Mouse (Mus musculus): ENCODE data around the gene Rab37. TPM values are rescaled to one million over a fixed set of nuclear protein-coding genes. Genes with fewer than 3 reads are reported as not detected.

Gene Rab37
- polyA plus RNA-seq, 1 experiment from 2014 or later, result 1.8 TPM

- 73% methylated on average over 6 of the region's 6 CpGs for WGBS
- no peak for ATAC-seq (ENCODE audit: insufficient number of reproducible peaks, low FRiP score)
Measured at GRCm38 (mm10) chr11:115179881-115180280, 88.7 kb downstream of the Rab37 start.

DNA sequence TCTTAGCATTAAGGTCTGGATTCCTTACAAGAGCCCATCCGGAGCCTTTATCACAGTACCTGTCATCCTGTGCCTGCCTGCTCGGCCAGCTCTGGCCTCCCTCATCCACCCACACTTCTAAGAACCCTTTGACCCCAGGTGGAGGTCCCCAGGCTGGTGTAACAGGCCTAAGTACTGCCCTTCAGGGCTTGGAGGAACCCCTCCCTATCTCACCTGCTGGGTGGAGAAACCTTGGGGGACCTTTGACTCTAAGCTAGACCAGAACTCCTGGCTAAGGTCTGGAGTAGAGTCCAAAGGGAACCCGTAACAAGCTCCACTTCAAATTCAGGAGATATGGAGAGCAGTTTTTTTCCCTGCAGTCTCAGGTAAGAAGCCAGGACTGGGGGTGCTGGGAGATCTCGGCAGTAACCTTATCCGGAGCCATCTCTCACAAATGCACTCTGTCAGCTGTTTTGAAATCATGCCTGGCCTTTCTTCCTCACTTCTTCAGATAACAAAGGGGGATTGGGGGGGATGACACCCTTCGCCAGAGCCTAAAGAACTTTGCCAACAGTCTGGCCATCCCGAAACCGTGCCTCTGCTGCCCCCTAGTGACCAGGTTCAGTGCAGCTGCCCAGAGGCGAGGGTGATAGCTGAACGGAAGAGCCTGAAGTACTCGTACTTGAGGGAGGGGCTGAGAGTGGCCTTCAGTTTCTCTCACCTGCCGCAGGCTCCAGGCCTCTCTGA is 90.8 kb downstream of the Rab37 start:
- no peak for ATAC-seq (ENCODE audit: insufficient number of reproducible peaks, low FRiP score)
- Histone ChIP-seq H3K27ac (ENCODE audit: poor library complexity, severe bottlenecking) (no peak overlapping the region), H3K9me3 (replicated peaks) (no peaks in the 10 kb centered on the region), H3K4me3 (no peak overlapping the region), H3K4me1 (replicated peaks) (peaks cover 11% of the 10 kb centered on the region; the same call in 1 of the 2 replicates), H3K9ac (no peak overlapping the region), H3K27me3 (replicated peaks) (no peaks in the 10 kb centered on the region; the same call in 1 of the 2 replicates), H3K36me3 (no peaks in the 10 kb centered on the region), H3K4me2 (no peak overlapping the region)
- 16% methylated on average over 12 of the region's 12 CpGs for WGBS

More at GRCm38 (mm10) chr11:115179881-115180280, 88.7 kb downstream of the Rab37 start:
- H3K27ac ChIP-seq (ENCODE audit: poor library complexity, severe bottlenecking), result no peak overlapping the region
- peaks cover 18% of the 10 kb centered on the region for H3K4me1 ChIP-seq (replicated peaks)
- no peaks in the 10 kb centered on the region for H3K36me3 ChIP-seq
- no peak overlapping the region for H3K4me2 ChIP-seq
- H3K27me3 ChIP-seq (replicated peaks), result peaks cover 7% of the 10 kb centered on the region
- H3K9me3 ChIP-seq (replicated peaks), result no peaks in the 10 kb centered on the region
- no peak overlapping the region for H3K9ac ChIP-seq
- H3K4me3 ChIP-seq, result no peak overlapping the region

DNA sequence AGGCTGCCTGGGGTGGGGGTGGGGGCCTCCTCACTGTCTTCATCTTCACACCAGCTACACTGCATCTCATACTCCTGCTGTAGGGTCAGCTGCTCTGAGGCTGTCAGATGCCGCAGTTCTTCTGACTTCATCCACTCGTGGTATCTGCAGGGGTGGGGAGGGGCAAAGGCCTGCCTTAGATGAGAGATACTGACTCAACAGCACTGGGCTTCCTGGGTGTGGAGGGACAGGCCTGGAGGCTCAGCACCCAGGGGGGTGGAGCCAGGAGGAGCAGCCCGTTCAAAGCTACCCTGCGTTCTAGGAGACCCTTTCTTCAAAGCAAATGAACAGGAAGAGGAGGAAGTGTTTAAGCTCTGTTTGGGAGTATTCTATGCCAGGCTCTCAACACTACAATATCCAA is 93.7 kb downstream of the Rab37 start:
- Histone ChIP-seq H3K36me3 (peaks cover 7% of the 10 kb centered on the region), H3K27ac (ENCODE audit: poor library complexity, severe bottlenecking) (no peak overlapping the region), H3K4me1 (replicated peaks) (peaks cover 12% of the 10 kb centered on the region), H3K4me2 (no peak overlapping the region), H3K4me3 (no peak overlapping the region), H3K9me3 (replicated peaks) (no peaks in the 10 kb centered on the region), H3K27me3 (replicated peaks) (no peaks in the 10 kb centered on the region), H3K9ac (no peak overlapping the region)
- no peak for ATAC-seq (ENCODE audit: insufficient number of reproducible peaks, low FRiP score)
- 26% methylated on average over 4 of the region's 4 CpGs for WGBS

- Histone ChIP-seq H3K27me3 (replicated peaks) (no peaks in the 10 kb centered on the region), H3K9me3 (replicated peaks) (no peaks in the 10 kb centered on the region), H3K4me3 (peak within 1 kb of the TSS; percentile 79), H3K4me2 (peak within 1 kb of the TSS; percentile 97), H3K9ac (peak within 1 kb of the TSS; percentile 87), H3K27ac (ENCODE audit: poor library complexity, severe bottlenecking) (peak within 1 kb of the TSS; percentile 74), H3K4me1 (replicated peaks) (peaks cover 16% of the 10 kb centered on the region), H3K36me3 (peaks cover 20% of the 10 kb centered on the region)
- under 1% methylated on average over 39 of the region's 39 CpGs for WGBS
- ATAC-seq (ENCODE audit: insufficient number of reproducible peaks, low FRiP score), result peak; percentile 95
Measured at GRCm38 (mm10) chr11:115187224-115187639, 96.0 kb downstream of the Rab37 start, which contains the start of gene Tmem104. TSS of gene Tmem104 (plus strand) at chr11:115187487.

DNA sequence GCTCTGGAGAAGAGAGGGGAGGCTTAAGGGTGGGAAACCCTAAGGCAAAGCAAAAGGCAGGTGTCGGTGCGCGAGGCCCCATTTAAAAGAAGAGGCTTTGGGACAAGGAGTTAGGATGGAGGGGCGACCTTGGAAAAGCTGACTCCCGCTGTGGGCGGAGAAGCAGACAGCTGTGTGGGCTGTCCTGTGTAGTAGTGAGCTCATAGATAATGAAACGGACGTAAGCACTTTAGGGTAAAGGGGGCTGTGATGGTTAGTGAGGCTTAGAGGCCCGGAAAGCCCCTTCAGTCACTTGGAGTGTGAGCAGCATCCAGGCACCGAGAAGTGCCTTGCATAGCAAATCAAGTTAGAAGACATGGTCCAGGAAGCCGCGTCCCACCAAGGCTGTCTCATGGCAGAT is 96.5 kb downstream of the Rab37 start, which contains the start of gene Nat9:
Gene Nat9, minus strand, starts transcription at position 167 of the 400 bp plus-strand sequence.
- ATAC-seq (ENCODE audit: insufficient number of reproducible peaks, low FRiP score), result no peak
- 6% methylated on average over 12 of the region's 12 CpGs for WGBS

DNA sequence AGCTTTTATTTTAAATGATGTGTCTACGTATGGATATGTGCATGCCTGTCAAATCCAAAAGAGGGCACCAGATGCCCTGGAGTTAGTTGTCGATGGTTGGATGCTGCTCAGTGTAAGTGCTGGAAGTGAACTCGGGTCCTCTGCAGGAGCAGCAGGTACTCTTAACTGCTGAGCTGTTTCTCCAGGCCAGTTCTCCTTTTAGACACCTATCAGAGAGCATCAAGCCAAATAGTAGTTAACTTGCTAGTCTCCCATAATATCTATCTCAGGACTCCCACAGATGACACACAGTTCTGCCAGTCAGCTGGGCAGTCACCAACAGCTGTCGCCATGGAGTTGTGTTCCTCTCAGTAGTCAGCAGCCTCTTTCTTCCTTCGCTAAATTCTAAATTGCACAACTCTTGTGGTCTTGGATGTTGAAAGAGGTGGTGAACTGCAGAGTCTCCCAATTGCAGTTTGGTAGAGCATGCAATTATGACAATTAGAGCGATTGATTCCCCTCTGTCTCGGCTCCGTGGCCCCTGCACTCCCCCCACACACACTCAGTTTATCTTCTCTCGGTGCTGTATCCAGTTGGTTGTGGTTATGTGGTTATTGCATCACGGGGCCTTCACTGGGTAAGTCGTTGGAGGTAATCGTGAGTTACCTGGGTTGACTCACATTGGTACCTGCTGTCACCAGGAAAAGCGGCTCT is 97.5 kb downstream of the Rab37 start:
- no peaks in the 10 kb centered on the region for H3K27me3 ChIP-seq (replicated peaks)
- no peak for ATAC-seq (ENCODE audit: insufficient number of reproducible peaks, low FRiP score)
- no peak overlapping the region for H3K4me2 ChIP-seq

More for the DNA sequence above, 96.5 kb downstream of the Rab37 start, which contains the start of gene Nat9:
- Histone ChIP-seq H3K4me1 (replicated peaks) (peaks cover 17% of the 10 kb centered on the region), H3K36me3 (peaks cover 20% of the 10 kb centered on the region), H3K9me3 (replicated peaks) (no peaks in the 10 kb centered on the region), H3K4me3 (peak within 1 kb of the TSS; percentile 79), H3K27me3 (replicated peaks) (no peaks in the 10 kb centered on the region), H3K9ac (peak within 1 kb of the TSS; percentile 87), H3K27ac (ENCODE audit: poor library complexity, severe bottlenecking) (peak within 1 kb of the TSS; percentile 74), H3K4me2 (peak within 1 kb of the TSS; percentile 97)

DNA sequence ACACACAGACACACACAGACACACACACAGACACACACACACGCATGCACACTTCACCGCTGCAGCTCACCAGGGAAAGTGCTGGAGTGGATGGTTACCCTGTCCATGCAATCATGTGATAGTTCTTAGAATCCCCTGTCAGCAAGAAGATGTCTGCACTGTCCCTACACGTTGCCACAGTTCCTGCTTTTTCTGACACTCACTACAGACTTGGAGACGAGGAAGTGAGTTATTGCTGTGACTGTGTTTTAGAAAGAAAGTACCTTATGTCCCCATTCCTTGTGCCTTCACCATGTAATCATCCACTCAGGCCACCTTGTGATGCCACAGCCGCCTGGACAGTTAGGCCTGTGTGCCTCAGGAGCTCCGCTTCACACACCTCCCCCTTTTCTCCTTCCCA is 98.1 kb downstream of the Rab37 start:
- H3K4me2 ChIP-seq, result no peak overlapping the region
- H3K9me3 ChIP-seq (replicated peaks), result no peaks in the 10 kb centered on the region
- no peak overlapping the region for H3K9ac ChIP-seq
- peaks cover 20% of the 10 kb centered on the region for H3K36me3 ChIP-seq
- WGBS, result 86% methylated on average over 6 of the region's 6 CpGs
- H3K27me3 ChIP-seq (replicated peaks), result no peaks in the 10 kb centered on the region
- no peak overlapping the region for H3K4me3 ChIP-seq
- H3K27ac ChIP-seq (ENCODE audit: poor library complexity, severe bottlenecking), result no peak overlapping the region
- peaks cover 17% of the 10 kb centered on the region for H3K4me1 ChIP-seq (replicated peaks)
- ATAC-seq (ENCODE audit: insufficient number of reproducible peaks, low FRiP score), result no peak

More for the DNA sequence above, 97.5 kb downstream of the Rab37 start:
- Histone ChIP-seq H3K36me3 (peaks cover 20% of the 10 kb centered on the region), H3K4me1 (replicated peaks) (peaks cover 17% of the 10 kb centered on the region), H3K9me3 (replicated peaks) (no peaks in the 10 kb centered on the region), H3K4me3 (no peak overlapping the region), H3K9ac (no peak overlapping the region), H3K27ac (ENCODE audit: poor library complexity, severe bottlenecking) (no peak overlapping the region)
- 82% methylated on average over 13 of the region's 13 CpGs for WGBS

DNA sequence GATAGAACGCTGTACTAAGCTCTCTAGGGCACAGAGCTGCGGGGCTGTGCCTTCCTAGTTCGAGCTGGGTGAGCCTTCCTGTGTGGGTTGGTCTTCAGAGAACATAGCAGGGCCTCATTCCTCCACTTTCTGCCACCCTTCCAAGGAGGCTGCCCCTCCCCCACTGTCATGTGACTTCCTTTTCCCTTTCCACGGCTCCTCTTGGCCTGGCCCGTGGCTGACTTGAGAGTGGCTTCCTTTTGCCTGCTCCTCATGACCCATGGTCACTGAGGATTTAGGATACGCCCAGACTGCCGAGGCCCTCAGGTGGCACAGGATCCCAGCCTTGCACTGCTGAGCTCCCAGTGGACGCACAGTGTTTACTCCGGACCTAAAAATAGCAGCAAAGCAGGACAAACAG is 100.9 kb downstream of the Rab37 start:
- H3K4me2 ChIP-seq, result no peak overlapping the region; the same call in 1 of the 2 replicates

DNA sequence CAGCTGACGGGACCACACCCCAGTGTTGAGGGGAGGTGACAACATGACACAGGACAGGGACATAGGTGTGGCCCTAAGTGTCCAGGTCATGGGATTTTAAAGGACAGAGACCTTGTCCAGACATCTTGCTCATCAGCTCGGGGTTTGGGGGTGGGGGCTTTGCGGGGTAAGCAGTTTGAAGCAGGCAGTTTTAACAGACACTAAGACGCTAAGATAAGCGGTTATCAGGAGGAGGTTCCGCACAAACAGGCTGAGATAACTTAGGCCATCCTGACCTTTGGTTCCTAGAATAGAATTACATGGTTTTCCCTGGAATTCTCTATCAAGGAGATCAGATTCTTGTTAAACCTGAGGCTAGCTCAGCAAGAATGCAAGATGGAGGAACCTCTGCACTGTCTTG is 103.5 kb downstream of the Rab37 start:
- no peaks in the 10 kb centered on the region for H3K9me3 ChIP-seq (replicated peaks)
- H3K27ac ChIP-seq (ENCODE audit: poor library complexity, severe bottlenecking), result no peak overlapping the region
- no peak overlapping the region for H3K4me2 ChIP-seq
- no peak overlapping the region for H3K4me3 ChIP-seq
- no peak for ATAC-seq (ENCODE audit: insufficient number of reproducible peaks, low FRiP score)
- H3K9ac ChIP-seq, result no peak overlapping the region
- WGBS, result 39% methylated on average over 6 of the region's 6 CpGs
- peaks cover 22% of the 10 kb centered on the region; the same call in 1 of the 2 replicates for H3K36me3 ChIP-seq
- peaks cover 17% of the 10 kb centered on the region for H3K4me1 ChIP-seq (replicated peaks)
- no peaks in the 10 kb centered on the region for H3K27me3 ChIP-seq (replicated peaks)

More for the DNA sequence above, 100.9 kb downstream of the Rab37 start:
- Histone ChIP-seq H3K4me1 (replicated peaks) (peaks cover 24% of the 10 kb centered on the region), H3K9me3 (replicated peaks) (no peaks in the 10 kb centered on the region), H3K4me3 (no peak overlapping the region), H3K27ac (ENCODE audit: poor library complexity, severe bottlenecking) (no peak overlapping the region), H3K27me3 (replicated peaks) (no peaks in the 10 kb centered on the region), H3K36me3 (peaks cover 20% of the 10 kb centered on the region), H3K9ac (no peak overlapping the region)
- 0 out of 2 replicates have a peak, but pooled peaks have one; percentile 15 for ATAC-seq (ENCODE audit: insufficient number of reproducible peaks, low FRiP score)
- 32% methylated on average over 9 of the region's 9 CpGs for WGBS

GRCm38 (mm10) chr11:115195933-115196332 is 104.7 kb downstream of the Rab37 start:
- Histone ChIP-seq H3K4me1 (replicated peaks) (peaks cover 17% of the 10 kb centered on the region), H3K4me3 (no peak overlapping the region), H3K9me3 (replicated peaks) (no peaks in the 10 kb centered on the region), H3K27ac (ENCODE audit: poor library complexity, severe bottlenecking) (no peak overlapping the region), H3K9ac (no peak overlapping the region), H3K4me2 (no peak overlapping the region), H3K36me3 (peaks cover 22% of the 10 kb centered on the region; the same call in 1 of the 2 replicates), H3K27me3 (replicated peaks) (no peaks in the 10 kb centered on the region)
- no peak for ATAC-seq (ENCODE audit: insufficient number of reproducible peaks, low FRiP score)
- WGBS, result 8% methylated on average over 5 of the region's 5 CpGs

DNA sequence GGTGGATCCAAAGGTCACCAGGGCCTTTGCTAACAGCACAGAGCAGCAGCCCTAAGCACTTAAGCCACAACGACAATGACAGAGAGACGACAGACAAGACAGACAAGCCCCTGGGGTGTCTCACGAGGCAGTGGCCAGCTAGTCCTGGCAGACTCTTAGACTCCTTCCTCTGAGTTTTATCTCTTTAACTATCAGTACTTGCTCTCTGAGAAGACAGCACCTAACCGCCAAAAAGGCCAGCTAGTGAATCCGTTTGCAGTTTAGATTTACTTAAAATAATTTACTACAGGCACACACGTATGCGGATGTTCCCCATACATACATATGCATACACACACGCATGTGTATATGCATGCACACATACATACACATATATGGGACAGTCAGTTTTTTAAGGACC is 106.3 kb downstream of the Rab37 start:
- ATAC-seq (ENCODE audit: insufficient number of reproducible peaks, low FRiP score), result no peak
- peaks cover 12% of the 10 kb centered on the region for H3K4me1 ChIP-seq (replicated peaks)
- peaks cover 28% of the 10 kb centered on the region; the same call in 1 of the 2 replicates for H3K36me3 ChIP-seq
- no peak overlapping the region for H3K4me2 ChIP-seq
- no peak overlapping the region for H3K9ac ChIP-seq
- no peak overlapping the region for H3K4me3 ChIP-seq
- no peaks in the 10 kb centered on the region for H3K9me3 ChIP-seq (replicated peaks)
- 52% methylated on average over 8 of the region's 8 CpGs for WGBS
- no peaks in the 10 kb centered on the region for H3K27me3 ChIP-seq (replicated peaks)
- H3K27ac ChIP-seq (ENCODE audit: poor library complexity, severe bottlenecking), result no peak overlapping the region
